Mouse (Mus musculus) midbrain, postnatal 0 days (tissue): ENCODE results near the gene Vmn2r44. TPM values are rescaled to one million over a fixed set of nuclear protein-coding genes. Genes with fewer than 3 reads are reported as not detected.
"Not testable (repeated sequence)": the region's sequence is repeated elsewhere in the genome, so short reads cannot be mapped to it uniquely, and the experiment has no call there.

ENCODE experiments used
- ATAC-seq: fragments of 200-750 bp; cut with Nextera tagmentation; 2 replicates; pipeline ENCODE4 v1.8.0; 2017; ENCODE audit warnings: moderate number of reproducible peaks, mild to moderate bottlenecking, moderate TSS enrichment, moderate library complexity; ENCODE audit not compliant: low FRiP score
- DNase-seq: peaks from one replicate; pipeline ENCODE4 v3.0.0-alpha.2; 2015; ENCODE audit warnings: low spot score
- H3K27ac ChIP-seq: fragments of 300-500 bp; sonication (generic); 2 replicates; pipeline ENCODE4 v1.5.1; 2014; ENCODE audit warnings: low read depth, mild to moderate bottlenecking, low read length, mixed read lengths
- H3K27me3 ChIP-seq: fragments of 300-500 bp; sonication (generic); 2 replicates; pipeline ENCODE4 v1.6.1; 2014; ENCODE audit warnings: low read length, control low read depth, mixed read lengths; ENCODE audit not compliant: insufficient read depth
- H3K36me3 ChIP-seq: fragments of 300-500 bp; sonication (generic); 2 replicates; pipeline ENCODE4 v1.6.1; 2014; ENCODE audit warnings: low read length, control low read depth, mixed read lengths; ENCODE audit not compliant: insufficient read depth
- H3K4me1 ChIP-seq: fragments of 300-500 bp; sonication (generic); 2 replicates; pipeline ENCODE4 v1.6.1; 2014; ENCODE audit warnings: mild to moderate bottlenecking, control low read depth, antibody characterized with exemption, low read length, mixed read lengths; ENCODE audit not compliant: insufficient read depth
- H3K4me2 ChIP-seq: fragments of 300-500 bp; sonication (generic); 2 replicates; pipeline ENCODE4 v1.6.1; 2014; ENCODE audit warnings: low read depth, mild to moderate bottlenecking, low read length, mixed read lengths; ENCODE audit not compliant: poor library complexity, severe bottlenecking
- H3K4me3 ChIP-seq: fragments of 300-500 bp; sonication (generic); 2 replicates; pipeline ENCODE4 v1.5.1; 2014; ENCODE audit warnings: low read depth, mild to moderate bottlenecking, low read length, moderate library complexity
- H3K9ac ChIP-seq: fragments of 300-500 bp; sonication (generic); replicated peaks from 2 replicates; pipeline ENCODE4 v1.6.1; 2014; ENCODE audit warnings: mild to moderate bottlenecking, low read length, moderate library complexity, mixed read lengths; ENCODE audit not compliant: poor library complexity, severe bottlenecking
- H3K9me3 ChIP-seq: fragments of 300-500 bp; sonication (generic); 2 replicates; pipeline ENCODE4 v1.6.1; 2016; ENCODE audit warnings: low read length, control low read depth
- WGBS: fragments of 180-500 bp; shearing (Covaris S2); extraction: QIAGEN DNeasy Blood & Tissue Kit; methylation state at CpG from one replicate; pipeline ENCODE4 v1.1.7; 2014; 5-methylcytosine and 5-hydroxymethylcytosine counted together
- polyA plus RNA-seq: library from polyadenylated mRNA; unstranded; fragments of >200 nt; fragmentation: Nextera tagmentation; extraction: Ambion mirVana; gene quantifications from 2 replicates; pipeline ENCODE4 v1.2.1, GENCODE M21; 2015
- total RNA-seq: library from RNA; depleted of rRNA; stranded (reverse); fragments of >200 nt; gene quantifications from 2 replicates; pipeline ENCODE4 v1.2.3, GENCODE M21; 2014; rRNA removed

Gene Vmn2r44
- total RNA-seq = not detected in 2 replicates
- not detected in 2 replicates for polyA plus RNA-seq

DNA sequence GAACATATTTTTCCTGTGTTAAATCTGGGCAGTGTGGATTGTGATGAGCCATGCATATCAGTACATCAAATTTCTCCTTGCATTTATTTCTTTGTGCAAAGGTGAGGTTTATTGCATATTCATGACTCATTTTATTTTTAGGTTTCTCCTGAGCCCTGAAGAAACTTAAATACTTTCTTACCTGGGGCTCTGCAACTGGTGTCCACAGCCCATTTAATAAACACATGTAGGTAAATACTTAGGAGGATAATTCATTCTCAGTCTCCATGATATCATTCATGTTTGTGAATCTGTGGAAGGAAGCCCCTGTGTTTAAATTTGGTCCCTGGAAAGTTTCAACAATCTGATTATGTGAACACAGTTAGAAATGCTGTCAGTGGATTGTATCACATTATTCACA is at the start of gene Vmn2r44:
Gene Vmn2r44, minus strand, starts transcription at position 101 of the 400 bp plus-strand sequence.
- H3K9me3 ChIP-seq, H3K4me2 ChIP-seq, H3K4me3 ChIP-seq, DNase-seq, H3K27me3 ChIP-seq, H3K27ac ChIP-seq, H3K36me3 ChIP-seq, ATAC-seq, H3K4me1 ChIP-seq, H3K9ac ChIP-seq: not testable (repeated sequence)

- H3K36me3 ChIP-seq, DNase-seq, H3K27me3 ChIP-seq, H3K4me2 ChIP-seq, H3K4me3 ChIP-seq, ATAC-seq, H3K4me1 ChIP-seq, H3K9me3 ChIP-seq, H3K9ac ChIP-seq, H3K27ac ChIP-seq: not testable (repeated sequence)
- 86% methylated on average over 11 of the region's 11 CpGs for WGBS
These were observed 25.3 kb downstream of the Vmn2r44 start for GRCm38 (mm10) chr7:8357879-8358278.

Other genes with a start within 250 kb of the Vmn2r44 start
- gene Vmn2r41, start 221.7 kb downstream of the Vmn2r44 start, total RNA-seq = not detected in 2 replicates
- not detected in 2 replicates for gene Vmn2r41, start 221.7 kb downstream of the Vmn2r44 start, polyA plus RNA-seq
- not detected in 2 replicates for gene Vmn2r42, start 183.0 kb downstream of the Vmn2r44 start, total RNA-seq
- not detected in 2 replicates for gene Vmn2r42, start 183.0 kb downstream of the Vmn2r44 start, polyA plus RNA-seq
- gene Vmn2r43, start 122.7 kb downstream of the Vmn2r44 start, total RNA-seq = not detected in 2 replicates
- gene Vmn2r43, start 122.7 kb downstream of the Vmn2r44 start, polyA plus RNA-seq = not detected in 2 replicates
- gene Vmn2r45, start 105.7 kb upstream of the Vmn2r44 start, total RNA-seq = not detected in 2 replicates
- gene Vmn2r45, start 105.7 kb upstream of the Vmn2r44 start, polyA plus RNA-seq = not detected in 2 replicates